ENCODE assay signal across 9 mouse cellular contexts in the genomic region with DNA sequence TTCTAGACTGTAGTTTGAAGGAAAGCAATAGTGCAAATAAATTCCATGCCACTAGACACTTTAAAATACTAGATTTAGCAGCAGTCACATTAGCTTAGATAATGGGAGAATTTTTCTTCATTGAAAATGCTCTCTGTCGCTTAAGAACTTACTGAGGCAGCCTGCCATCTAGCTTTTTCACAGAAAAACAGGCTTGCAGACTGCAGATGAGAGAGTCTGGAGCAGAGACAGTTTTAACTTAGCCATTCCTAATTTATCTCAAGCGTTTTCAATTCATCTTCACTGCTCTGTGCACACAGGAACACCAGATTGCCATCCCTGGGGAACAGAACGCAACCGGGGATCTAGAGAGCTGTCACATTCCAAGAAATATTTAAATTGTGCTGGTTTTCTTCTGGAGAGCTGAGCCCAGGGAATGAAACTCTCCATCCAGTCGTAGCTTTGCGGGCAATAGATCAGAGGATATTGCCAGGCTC. TPM values are rescaled to one million over a fixed set of nuclear protein-coding genes. Genes with fewer than 3 reads are reported as not detected.
DNase-seq lines count a peak whose midpoint lies in the region; ATAC-seq and TF ChIP-seq lines count a peak whose summit lies in the region.
"Had no signal": no experiment of that assay in that cellular context is flagged by ENCODE, and none has a peak within 500 bp of the region (broad histone marks: within the 10 kb centered on the region; RNA-seq: fewer than 3 reads in every experiment).

Gene Mgat4c (plus strand): TSS at position 51 of the 476 bp plus-strand sequence.

- H3K36me3 ChIP-seq in lung, embryonic 14.5 days (ENCODE audit: insufficient read depth), result no peaks in the 10 kb centered on the region
- no peaks in the 10 kb centered on the region for H3K36me3 ChIP-seq in lung, postnatal 0 days (ENCODE audit: insufficient read depth, low read length)
- no peaks in the 10 kb centered on the region for H3K36me3 ChIP-seq in hindbrain, embryonic 12.5 days

- no peaks in the 10 kb centered on the region for H3K4me1 ChIP-seq in lung, embryonic 14.5 days (ENCODE audit: insufficient read depth)
- H3K4me1 ChIP-seq in lung, postnatal 0 days (ENCODE audit: insufficient read depth, low read depth, low read length), result no peaks in the 10 kb centered on the region
- H3K4me1 ChIP-seq in hindbrain, embryonic 12.5 days, result 0 out of 2 replicates have a peak, but pooled peaks cover 2% of the 10 kb centered on the region
- H3K4me1 ChIP-seq: megakaryocyte, embryonic 14.5 days had no signal

- TF ChIP-seq EP300 in lung, postnatal 0 days (IDR thresholded peaks at IDR 0.05), result no peak

- no peak within 1 kb of the TSS for H3K4me3 ChIP-seq in lung, embryonic 14.5 days (ENCODE audit: low read depth, low read length)
- H3K4me3 ChIP-seq in lung, postnatal 0 days (ENCODE audit: low read depth, low read length), result no peak within 1 kb of the TSS
- no peak within 1 kb of the TSS for H3K4me3 ChIP-seq in hindbrain, embryonic 12.5 days
- H3K4me3 ChIP-seq: megakaryocyte, embryonic 14.5 days had no signal

- no peak for ATAC-seq in lung, embryonic 14.5 days (ENCODE audit: insufficient read depth)
- ATAC-seq in lung, postnatal 0 days, result no peak
- peak; percentile 54; the same call in 1 of the 2 replicates for ATAC-seq in hindbrain, embryonic 12.5 days (ENCODE audit: low FRiP score)

- 63% methylated on average over 6 of the region's 6 CpGs for WGBS in lung, embryonic 14.5 days
- WGBS in lung, postnatal 0 days, result 61% methylated on average over 6 of the region's 6 CpGs
- 65% methylated on average over 6 of the region's 6 CpGs for WGBS in hindbrain, embryonic 12.5 days

- peak; percentile 1 for DNase-seq in lung, embryonic 14.5 days
- DNase-seq in lung, postnatal 0 days (ENCODE audit: low spot score), result no peak
- DNase-seq in left cerebral cortex, adult 8-10 months (ENCODE audit: low spot score in 2 of 2), result peak; percentile 40 to 45
- DNase-seq in right cerebral cortex, postnatal 14 days, result peak; percentile 6
- DNase-seq in gastrocnemius, postnatal 4 days (ENCODE audit: low spot score in 2 of 2), result no peak
- no peak for DNase-seq in kidney, postnatal 14 days
- DNase-seq in yolk sac, embryonic 10.5 days (ENCODE audit: low spot score), result no peak

- no peak within 1 kb of the TSS for H3K27ac ChIP-seq in lung, embryonic 14.5 days (ENCODE audit: low read depth)
- H3K27ac ChIP-seq in lung, postnatal 0 days (ENCODE audit: low read length), result no peak within 1 kb of the TSS
- H3K27ac ChIP-seq in hindbrain, embryonic 12.5 days, result peak within 1 kb of the TSS; percentile 67

- no peak within 1 kb of the TSS for H3K9ac ChIP-seq in lung, embryonic 14.5 days
- H3K9ac ChIP-seq in lung, postnatal 0 days (replicated peaks; ENCODE audit: low read depth), result no peak within 1 kb of the TSS
- no peak within 1 kb of the TSS for H3K9ac ChIP-seq in hindbrain, embryonic 12.5 days

- H3K4me2 ChIP-seq in lung, embryonic 14.5 days, result no peak within 1 kb of the TSS
- H3K4me2 ChIP-seq in lung, postnatal 0 days (replicated peaks; ENCODE audit: low read depth, low read length), result no peak within 1 kb of the TSS
- 0 out of 2 replicates have a peak within 1 kb of the TSS, but pooled peaks have one; percentile 19 for H3K4me2 ChIP-seq in hindbrain, embryonic 12.5 days (replicated peaks)

- no peaks in the 10 kb centered on the region for H3K27me3 ChIP-seq in lung, embryonic 14.5 days (ENCODE audit: insufficient read depth, low read length)
- H3K27me3 ChIP-seq in lung, postnatal 0 days (replicated peaks; ENCODE audit: insufficient read depth, low read length), result no peaks in the 10 kb centered on the region
- no peaks in the 10 kb centered on the region for H3K27me3 ChIP-seq in hindbrain, embryonic 12.5 days
- H3K27me3 ChIP-seq: megakaryocyte, embryonic 14.5 days had no signal

- H3K9me3 ChIP-seq in lung, embryonic 14.5 days (ENCODE audit: low read depth, low read length), result no peaks in the 10 kb centered on the region
- H3K9me3 ChIP-seq in lung, postnatal 0 days (ENCODE audit: low read length), result no peaks in the 10 kb centered on the region
- H3K9me3 ChIP-seq in hindbrain, embryonic 12.5 days (replicated peaks), result no peaks in the 10 kb centered on the region
- H3K9me3 ChIP-seq: megakaryocyte, embryonic 14.5 days had no signal

- TF ChIP-seq CTCF in lung, embryonic 14.5 days (IDR thresholded peaks at IDR 0.05; ENCODE audit: low read depth), result no peak
- no peak for TF ChIP-seq CTCF in lung, postnatal 0 days (IDR thresholded peaks at IDR 0.05)

RNA-seq across cellular contexts. Expression of gene Mgat4c, which starts in this region (rescaled TPM):
- 0.11 and 0.13 TPM in 2 replicates for polyA plus RNA-seq in lung, embryonic 14.5 days (2014; fragmentation: Nextera tagmentation; extraction: Ambion mirVana)
- 0.14 TPM in 1 of 2 replicates, not detected in the other for polyA plus RNA-seq in lung, postnatal 0 days (2015; fragmentation: Nextera tagmentation; extraction: Ambion mirVana)
- polyA plus RNA-seq in hindbrain, embryonic 12.5 days (2016; fragmentation: Nextera tagmentation; extraction: Ambion mirVana), result 16.8 TPM in 2 replicates
- total RNA-seq in left cerebral cortex, adult 8-10 months (2022), result 10 to 100 TPM; 15.4 to 22.6 (median 18.2) TPM
- total RNA-seq in gastrocnemius, postnatal 4 days (2021), result under 1 TPM; 0.27 to 0.29 TPM

Comparison
In these comparisons a context has a peak if more than half of its experiments do, and no peak if none do; other contexts are left out.
1. RNA of gene Mgat4c (total RNA-seq): 15.4 to 22.6 TPM in left cerebral cortex, adult 8-10 months; 0.27 to 0.29 TPM in gastrocnemius, postnatal 4 days; every median in the first group is over 10 times any median in the second.
2. RNA of gene Mgat4c (polyA plus RNA-seq): 16.8 TPM in hindbrain, embryonic 12.5 days; 0.11 to 0.13 TPM in lung, embryonic 14.5 days and 0.14 TPM in lung, postnatal 0 days; every median in the first group is over 10 times any median in the second.
3. Peak in DNase-seq in lung, embryonic 14.5 days; RNA of the gene not detected or under 1 TPM.
4. DNase-seq: peak in left cerebral cortex, adult 8-10 months (2 of 2) and right cerebral cortex, postnatal 14 days (single experiment); none in lung, postnatal 0 days (single experiment), gastrocnemius, postnatal 4 days (0 of 2), kidney, postnatal 14 days (single experiment) and yolk sac, embryonic 10.5 days (single experiment).